Mouse (Mus musculus) embryonic facial prominence, embryonic 13.5 days (tissue): ENCODE results near the gene Col18a1. TPM values are rescaled to one million over a fixed set of nuclear protein-coding genes. Genes with fewer than 3 reads are reported as not detected.

ENCODE experiments used
- ATAC-seq: fragments of 200-750 bp; cut with Nextera tagmentation; 2 replicates; pipeline ENCODE4 v1.8.0; 2017; ENCODE audit warnings: low read depth; ENCODE audit not compliant: insufficient number of reproducible peaks, insufficient read depth, low FRiP score, low TSS enrichment
- H3K27ac ChIP-seq: fragments of 300-500 bp; sonication (generic); 2 replicates; pipeline ENCODE4 v1.5.1; 2015; ENCODE audit warnings: moderate library complexity, mild to moderate bottlenecking, inconsistent platforms
- H3K27me3 ChIP-seq: fragments of 300-500 bp; sonication (generic); 2 replicates; pipeline ENCODE4 v1.6.1; 2015; ENCODE audit warnings: mild to moderate bottlenecking, inconsistent platforms
- H3K36me3 ChIP-seq: fragments of 300-500 bp; sonication (generic); 2 replicates; pipeline ENCODE4 v1.6.1; 2015; ENCODE audit warnings: mild to moderate bottlenecking, inconsistent platforms
- H3K4me1 ChIP-seq: fragments of 300-500 bp; sonication (generic); 2 replicates; pipeline ENCODE4 v1.6.1; 2015; ENCODE audit warnings: inconsistent platforms
- H3K4me2 ChIP-seq: fragments of 300-500 bp; sonication (generic); 2 replicates; pipeline ENCODE4 v1.6.1; 2015; ENCODE audit warnings: moderate library complexity, mild to moderate bottlenecking, inconsistent platforms
- H3K4me3 ChIP-seq: fragments of 300-500 bp; sonication (generic); 2 replicates; pipeline ENCODE4 v1.5.1; 2015; ENCODE audit warnings: mild to moderate bottlenecking, inconsistent platforms
- H3K9ac ChIP-seq: fragments of 300-500 bp; sonication (generic); 2 replicates; pipeline ENCODE4 v1.6.1; 2015; ENCODE audit warnings: mild to moderate bottlenecking, inconsistent platforms
- H3K9me3 ChIP-seq: fragments of 300-500 bp; sonication (generic); 2 replicates; pipeline ENCODE4 v1.6.1; 2016; ENCODE audit warnings: inconsistent platforms
- WGBS: fragments of 180-500 bp; shearing (Covaris S2); methylation state at CpG from one replicate; pipeline ENCODE4 v1.1.7; 2015; ENCODE audit warnings: mixed read lengths; 5-methylcytosine and 5-hydroxymethylcytosine counted together
- polyA plus RNA-seq: library from polyadenylated mRNA; unstranded; fragments of >200 nt; fragmentation: Nextera tagmentation; extraction: Ambion mirVana; gene quantifications from 2 replicates; pipeline ENCODE4 v1.2.1, GENCODE M21; 2015

The Col18a1 gene
- polyA plus RNA-seq = 83.9 and 86.3 TPM in 2 replicates

DNA sequence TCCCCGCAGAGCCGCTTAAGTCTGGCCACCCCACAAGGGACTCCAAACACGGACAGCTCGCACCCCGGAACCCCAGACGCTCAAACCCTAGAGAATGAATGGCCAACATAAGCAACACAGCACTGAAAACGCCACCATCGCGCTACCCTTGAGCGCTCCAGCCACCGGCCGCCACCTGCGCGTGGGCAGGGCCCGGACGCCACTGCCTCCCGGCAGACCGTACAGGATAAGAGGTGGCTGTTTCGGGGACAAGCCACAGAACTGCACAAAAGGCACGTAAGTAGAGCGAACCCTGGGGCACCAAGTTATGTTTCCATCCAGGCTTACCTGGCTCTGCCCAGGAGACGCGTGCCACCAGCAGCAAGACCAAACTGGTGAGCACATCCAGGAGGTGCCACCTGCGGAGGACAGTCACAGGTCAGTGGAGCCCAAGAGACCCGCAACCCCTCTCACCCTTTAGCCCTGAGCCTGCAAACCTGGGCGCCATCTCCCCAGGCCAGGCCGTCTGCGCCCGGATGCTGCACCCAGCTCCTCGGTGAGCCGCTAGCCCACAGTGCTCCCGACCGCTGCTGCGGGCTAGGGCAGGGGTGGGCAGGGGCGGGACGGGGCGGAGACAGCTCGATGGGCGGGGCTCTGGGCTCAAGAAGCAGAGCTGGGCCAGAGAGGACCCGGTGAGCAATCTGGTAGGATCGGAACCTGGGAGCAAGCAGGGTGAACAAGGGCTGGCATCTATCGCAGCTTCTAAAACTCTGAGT is at the start of gene Col18a1:
TSS of gene Col18a1 (minus strand) at position 586 of the 755 bp plus-strand sequence.
- WGBS = 1% methylated on average over 42 of the region's 42 CpGs
- ATAC-seq = peak; percentile 75
- peaks cover 42% of the 10 kb centered on the region for H3K4me1 ChIP-seq

GRCm38 (mm10) chr10:77215641-77216040 is 49.3 kb upstream of the Col18a1 start:
- no peak overlapping the region for H3K4me3 ChIP-seq
- 48% methylated on average over 4 of the region's 4 CpGs for WGBS
- no peaks in the 10 kb centered on the region for H3K27me3 ChIP-seq
- 0 out of 2 replicates have a peak overlapping the region, but pooled peaks have one; percentile 34 for H3K27ac ChIP-seq
- no peaks in the 10 kb centered on the region for H3K36me3 ChIP-seq
- no peak for ATAC-seq
- H3K4me2 ChIP-seq = no peak overlapping the region
- H3K9ac ChIP-seq = no peak overlapping the region
- no peaks in the 10 kb centered on the region for H3K9me3 ChIP-seq
- peaks cover 27% of the 10 kb centered on the region for H3K4me1 ChIP-seq

More for the DNA sequence above, at the start of gene Col18a1:
- H3K9ac ChIP-seq = peak within 1 kb of the TSS; percentile 71
- peak within 1 kb of the TSS; percentile 62 for H3K27ac ChIP-seq
- H3K27me3 ChIP-seq = peaks cover 33% of the 10 kb centered on the region
- H3K9me3 ChIP-seq = no peaks in the 10 kb centered on the region
- H3K4me2 ChIP-seq = peak within 1 kb of the TSS; percentile 97
- H3K4me3 ChIP-seq = peak within 1 kb of the TSS; percentile 54
- no peaks in the 10 kb centered on the region for H3K36me3 ChIP-seq

- H3K27ac ChIP-seq = peak overlapping the region; percentile 5; the same call in 1 of the 2 replicates
- H3K4me1 ChIP-seq = peaks cover 27% of the 10 kb centered on the region
- H3K27me3 ChIP-seq = no peaks in the 10 kb centered on the region
- H3K9ac ChIP-seq = no peak overlapping the region
- H3K36me3 ChIP-seq = no peaks in the 10 kb centered on the region
- no peak overlapping the region for H3K4me3 ChIP-seq
- no peak for ATAC-seq
- 47% methylated on average over 8 of the region's 8 CpGs for whole genome bisulfite sequencing
- no peaks in the 10 kb centered on the region for H3K9me3 ChIP-seq
- H3K4me2 ChIP-seq = no peak overlapping the region
These were observed 48.2 kb upstream of the Col18a1 start for GRCm38 (mm10) chr10:77214586-77214985.

DNA sequence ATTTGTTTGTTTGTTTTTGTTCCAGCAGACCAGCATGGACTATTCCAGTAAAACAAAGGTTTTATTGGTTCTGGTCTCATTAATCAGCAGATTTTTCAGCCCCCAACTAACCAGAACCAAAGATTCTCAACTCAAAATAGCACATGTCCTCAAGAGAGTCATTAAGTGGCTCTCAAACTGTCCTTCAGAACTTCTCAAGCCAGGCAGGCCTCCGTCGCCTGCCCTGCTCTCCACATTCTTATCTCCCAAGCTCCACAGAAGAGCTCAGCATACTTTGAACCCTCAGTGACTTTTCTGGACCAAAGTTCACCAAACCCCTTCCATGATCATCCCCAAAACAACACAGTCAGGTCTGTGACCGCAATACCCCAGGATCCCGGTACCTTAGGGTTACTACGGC is 47.1 kb upstream of the Col18a1 start:
- Histone ChIP-seq H3K4me1 (peaks cover 27% of the 10 kb centered on the region), H3K36me3 (no peaks in the 10 kb centered on the region), H3K9ac (no peak overlapping the region), H3K9me3 (no peaks in the 10 kb centered on the region), H3K4me3 (no peak overlapping the region), H3K27me3 (no peaks in the 10 kb centered on the region), H3K4me2 (no peak overlapping the region), H3K27ac (no peak overlapping the region)
- no peak for ATAC-seq
- WGBS = 96% methylated on average over 5 of the region's 5 CpGs

GRCm38 (mm10) chr10:77212354-77213120 is 46.2 kb upstream of the Col18a1 start:
- Histone ChIP-seq H3K4me1 (peaks cover 27% of the 10 kb centered on the region), H3K9me3 (no peaks in the 10 kb centered on the region), H3K27ac (no peak overlapping the region), H3K36me3 (no peaks in the 10 kb centered on the region), H3K4me2 (no peak overlapping the region), H3K9ac (no peak overlapping the region), H3K4me3 (no peak overlapping the region), H3K27me3 (no peaks in the 10 kb centered on the region)
- no peak for ATAC-seq
- WGBS = 87% methylated on average over 6 of the region's 6 CpGs

DNA sequence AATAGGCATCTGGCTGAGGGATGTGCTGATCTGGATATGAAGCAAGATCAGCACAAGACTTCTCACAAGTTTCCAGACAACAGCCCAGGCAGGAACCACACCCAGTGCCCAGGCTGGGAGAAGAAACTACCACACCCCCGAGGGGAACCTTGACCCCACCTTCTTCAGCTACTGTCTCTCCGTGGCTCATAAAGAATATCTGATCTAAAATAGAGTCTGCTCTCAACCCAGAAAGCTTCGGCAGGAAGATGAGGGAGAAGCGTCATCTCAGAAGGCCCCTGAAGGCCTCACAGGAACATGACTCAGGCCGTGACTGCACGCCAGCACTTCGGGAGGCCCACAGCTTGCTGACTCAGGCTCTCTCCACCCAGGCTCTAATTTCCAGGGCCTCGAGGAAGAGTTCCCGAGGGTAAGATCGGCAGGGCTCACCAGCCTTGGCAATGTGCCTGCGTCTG is 44.8 kb upstream of the Col18a1 start:
- peaks cover 35% of the 10 kb centered on the region for H3K4me1 ChIP-seq
- H3K4me3 ChIP-seq = no peak overlapping the region
- 36% methylated on average over 11 of the region's 11 CpGs for WGBS
- peak overlapping the region; percentile 57; the same call in 1 of the 2 replicates for H3K27ac ChIP-seq
- H3K4me2 ChIP-seq = no peak overlapping the region
- H3K27me3 ChIP-seq = no peaks in the 10 kb centered on the region
- H3K9me3 ChIP-seq = no peaks in the 10 kb centered on the region
- ATAC-seq = no peak
- H3K9ac ChIP-seq = no peak overlapping the region
- H3K36me3 ChIP-seq = no peaks in the 10 kb centered on the region

DNA sequence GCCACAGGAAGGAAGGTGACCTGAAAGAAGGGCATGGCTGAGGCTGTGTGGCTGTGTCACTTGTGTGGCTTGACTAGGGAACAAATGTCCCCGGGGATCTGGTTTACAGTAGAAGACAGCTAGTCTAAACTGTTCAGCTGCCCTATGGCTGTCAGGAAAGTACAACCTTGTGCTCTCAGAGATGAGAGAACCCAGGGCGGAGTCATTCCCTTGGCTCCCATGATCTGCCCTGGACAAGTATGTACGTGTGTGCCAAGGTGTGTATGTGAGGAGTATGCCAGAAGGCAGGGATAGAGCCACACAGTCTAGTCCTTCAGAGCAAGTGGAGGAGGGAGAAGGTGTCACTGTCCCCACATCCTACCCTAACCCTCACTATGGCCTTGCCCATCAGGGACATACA is 44.3 kb upstream of the Col18a1 start:
- Histone ChIP-seq H3K4me3 (no peak overlapping the region), H3K27me3 (no peaks in the 10 kb centered on the region), H3K9ac (no peak overlapping the region), H3K36me3 (no peaks in the 10 kb centered on the region), H3K4me1 (peaks cover 32% of the 10 kb centered on the region), H3K27ac (no peak overlapping the region), H3K9me3 (no peaks in the 10 kb centered on the region), H3K4me2 (no peak overlapping the region)
- no peak for ATAC-seq
- 90% methylated on average over 3 of the region's 3 CpGs for WGBS

DNA sequence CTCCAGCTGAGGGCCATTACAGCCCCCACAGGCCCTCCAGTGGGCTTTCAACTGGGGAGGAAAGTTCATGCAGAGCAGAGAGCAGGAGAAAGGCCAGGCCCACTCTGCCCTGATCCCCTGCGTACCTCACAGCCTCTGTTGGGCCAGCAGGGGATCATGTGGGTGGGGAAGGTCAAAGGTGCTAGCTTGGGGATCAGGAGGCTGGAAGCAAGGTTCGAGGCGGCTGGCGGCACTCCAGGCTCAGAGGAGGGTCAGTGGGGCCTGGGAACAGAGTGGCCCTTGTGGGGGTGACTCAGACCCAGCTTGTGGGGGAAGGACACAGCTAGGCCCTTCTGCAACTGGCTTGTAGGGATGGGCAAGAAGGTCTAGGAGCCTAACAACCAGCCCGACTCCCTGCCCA is 42.9 kb upstream of the Col18a1 start:
- Histone ChIP-seq H3K4me2 (no peak overlapping the region), H3K4me1 (peaks cover 23% of the 10 kb centered on the region), H3K27ac (no peak overlapping the region), H3K4me3 (no peak overlapping the region), H3K36me3 (no peaks in the 10 kb centered on the region), H3K27me3 (no peaks in the 10 kb centered on the region), H3K9me3 (no peaks in the 10 kb centered on the region), H3K9ac (no peak overlapping the region)
- ATAC-seq = no peak
- 51% methylated on average over 5 of the region's 5 CpGs for WGBS

GRCm38 (mm10) chr10:77206565-77207079 is 40.3 kb upstream of the Col18a1 start:
- peaks cover 21% of the 10 kb centered on the region for H3K4me1 ChIP-seq
- H3K9me3 ChIP-seq = no peaks in the 10 kb centered on the region
- H3K27ac ChIP-seq = peak overlapping the region; percentile 65
- no peaks in the 10 kb centered on the region for H3K27me3 ChIP-seq
- H3K36me3 ChIP-seq = no peaks in the 10 kb centered on the region
- peak; percentile 63; the same call in 1 of the 2 replicates for ATAC-seq
- H3K4me2 ChIP-seq = no peak overlapping the region
- no peak overlapping the region for H3K9ac ChIP-seq
- WGBS = 21% methylated on average over 3 of the region's 3 CpGs
- no peak overlapping the region for H3K4me3 ChIP-seq

DNA sequence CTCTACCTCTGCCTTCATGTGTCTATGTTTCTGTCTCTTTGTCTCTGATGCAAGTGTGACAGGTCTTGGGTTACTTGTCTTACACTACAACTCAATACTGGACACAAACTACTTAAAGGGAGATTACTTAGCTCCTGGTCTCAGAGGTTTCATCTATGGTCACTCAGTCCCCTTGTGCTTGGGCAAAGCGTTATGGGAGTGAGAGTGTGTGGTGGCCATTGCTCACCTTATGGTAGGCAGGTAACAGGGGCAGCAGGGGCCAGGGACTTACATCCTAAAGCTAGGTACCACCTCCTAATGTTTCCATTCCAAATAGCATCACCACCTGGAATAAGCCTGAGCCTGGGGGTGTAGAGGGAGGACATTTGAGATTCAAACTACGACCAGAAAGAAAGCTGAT is 39.8 kb upstream of the Col18a1 start:
- Histone ChIP-seq H3K27me3 (no peaks in the 10 kb centered on the region), H3K9ac (no peak overlapping the region), H3K4me1 (peaks cover 16% of the 10 kb centered on the region), H3K27ac (no peak overlapping the region), H3K9me3 (no peaks in the 10 kb centered on the region), H3K4me3 (no peak overlapping the region), H3K4me2 (no peak overlapping the region), H3K36me3 (no peaks in the 10 kb centered on the region)
- WGBS = 58% methylated on average over 2 of the region's 2 CpGs
- no peak for ATAC-seq

- no peak overlapping the region for H3K4me3 ChIP-seq
- H3K27ac ChIP-seq = no peak overlapping the region
- no peaks in the 10 kb centered on the region for H3K9me3 ChIP-seq
- H3K4me2 ChIP-seq = no peak overlapping the region
- peaks cover 12% of the 10 kb centered on the region for H3K4me1 ChIP-seq
- H3K27me3 ChIP-seq = no peaks in the 10 kb centered on the region
- H3K9ac ChIP-seq = no peak overlapping the region
- WGBS = 75% methylated on average over 4 of the region's 4 CpGs
- ATAC-seq = no peak
- H3K36me3 ChIP-seq = no peaks in the 10 kb centered on the region
These were observed 37.6 kb upstream of the Col18a1 start for GRCm38 (mm10) chr10:77203960-77204359.
